Mouse (Mus musculus) ES-E14 (cell line): ENCODE results near the gene Gm853. TPM values are rescaled to one million over a fixed set of nuclear protein-coding genes. Genes with fewer than 3 reads are reported as not detected.

Experiments
- DNase-seq: peaks from one replicate; pipeline ENCODE4 v3.0.0-alpha.2; 2013; ENCODE audit warnings: low read depth, low spot score
- H3K27ac ChIP-seq: 2 replicates; pipeline ENCODE4 v1.5.1; 2012; ENCODE audit warnings: low read depth, mild to moderate bottlenecking, low read length, moderate library complexity, mixed read lengths; ENCODE audit not compliant: poor library complexity, insufficient read depth, severe bottlenecking
- H3K36me3 ChIP-seq: 2 replicates; pipeline ENCODE4 v1.6.1; 2012; ENCODE audit warnings: mild to moderate bottlenecking, low read length, moderate library complexity, mixed read lengths; ENCODE audit not compliant: control insufficient read depth, poor library complexity, insufficient read depth, severe bottlenecking
- H3K4me1 ChIP-seq, 2 experiments: fragments of 150-350 bp in 1 of 2; sonication (generic) in 1 of 2; 2 replicates each; pipeline ENCODE4 v1.6.1; 2012; ENCODE audit warnings: low read length in 2 of 2, mild to moderate bottlenecking in 1 of 2, mixed read lengths in 1 of 2; ENCODE audit not compliant: control insufficient read depth in 2 of 2, insufficient read depth in 2 of 2, poor library complexity in 1 of 2
- H3K4me3 ChIP-seq, 2 experiments: fragments of 150-350 bp in 1 of 2; sonication (generic) in 1 of 2; 2 replicates each; pipeline ENCODE4 v1.5.1; 2012; ENCODE audit warnings: low read length in 2 of 2, low read depth in 1 of 2, mild to moderate bottlenecking in 1 of 2, mixed read lengths in 1 of 2; ENCODE audit not compliant: insufficient read depth in 1 of 2, poor library complexity in 1 of 2, severe bottlenecking in 1 of 2
- H3K9ac ChIP-seq: 2 replicates; pipeline ENCODE4 v1.6.1; 2012; ENCODE audit warnings: low read depth, mild to moderate bottlenecking, low read length, mixed read lengths; ENCODE audit not compliant: poor library complexity, insufficient read depth, severe bottlenecking
- H3K9me3 ChIP-seq: fragments of 150-350 bp; sonication (generic); 2 replicates; pipeline ENCODE4 v1.6.1; 2012; ENCODE audit warnings: low read depth, mild to moderate bottlenecking, low read length; ENCODE audit not compliant: control insufficient read depth, insufficient read depth
- CHD2 ChIP-seq: IDR thresholded peaks from 2 replicates; pipeline ENCODE4 v1.6.1; 2014; ENCODE audit warnings: mild to moderate bottlenecking, low read depth, low read length, inconsistent platforms
- HCFC1 ChIP-seq: IDR thresholded peaks from 2 replicates; pipeline ENCODE4 v1.6.1; 2012; ENCODE audit warnings: low read length, inconsistent platforms, borderline replicate concordance; ENCODE audit not compliant: insufficient read depth
- MAFK ChIP-seq: IDR thresholded peaks from 2 replicates; pipeline ENCODE4 v1.6.1; 2014; ENCODE audit warnings: mild to moderate bottlenecking, low read depth, low read length, inconsistent platforms; ENCODE audit not compliant: insufficient read depth
- ZC3H11A ChIP-seq: IDR thresholded peaks from 2 replicates; pipeline ENCODE4 v1.6.1; 2012; ENCODE audit warnings: low read depth, mild to moderate bottlenecking, inconsistent platforms, low read length, borderline replicate concordance
- ZNF384 ChIP-seq: IDR thresholded peaks from 2 replicates; pipeline ENCODE4 v1.6.1; 2012; ENCODE audit warnings: low read depth, low read length, inconsistent platforms
- in situ Hi-C, 2 experiments: fragments of 600-800 bp; cut with MboI; formaldehyde crosslinking; loops; one replicate each; pipeline ENCODE4 v1.15.1; 2025; ENCODE audit warnings: low sequenced_read_pairs in 2 of 2, inconsistent platforms in 1 of 2; ENCODE audit not compliant: unreplicated experiment in 2 of 2
- total RNA-seq: library from RNA; depleted of rRNA; stranded (reverse); fragments of 300-350 nt; gene quantifications from 2 replicates; pipeline ENCODE4 v1.2.3, GENCODE M21; 2012

Gene Gm853
- total RNA-seq, 1 experiment, result 0.09 TPM

GRCm38 (mm10) chr4:130252441-130253157 lies 30.4 kb upstream of the Gm853 start:
- TF ChIP-seq HCFC1 (0 out of 2 replicates have a peak, but pooled peaks have one; percentile 24), MAFK (no peak)
- peak; percentile 77 for DNase-seq
- H3K27ac ChIP-seq, result 0 out of 2 replicates have a peak overlapping the region, but pooled peaks have one; percentile 9

GRCm38 (mm10) chr4:130251763-130252162 lies 29.6 kb upstream of the Gm853 start:
- Histone ChIP-seq H3K9me3 (no peaks in the 10 kb centered on the region), H3K4me3 (peak overlapping the region in 1 of 2 experiments; percentile 14; a peak in 1 of 4 replicates), H3K27ac (no peak overlapping the region), H3K4me1 (peaks cover 6 to 16% of the 10 kb centered on the region in 2 experiments), H3K9ac (no peak overlapping the region), H3K36me3 (no peaks in the 10 kb centered on the region)
- no peak for DNase-seq
- no peak for TF ChIP-seq HCFC1
- TF ChIP-seq ZC3H11A, result no peak
- no peak for TF ChIP-seq ZNF384
- TF ChIP-seq CHD2, result no peak
- no peak for TF ChIP-seq MAFK
- in situ Hi-C loops, result no loop called here

More at GRCm38 (mm10) chr4:130252441-130253157, 30.4 kb upstream of the Gm853 start:
- Histone ChIP-seq H3K4me3 (peak overlapping the region; percentile 44 to 58), H3K9ac (0 out of 2 replicates have a peak overlapping the region, but pooled peaks have one; percentile 18), H3K9me3 (no peaks in the 10 kb centered on the region), H3K4me1 (peaks cover 6 to 16% of the 10 kb centered on the region in 2 experiments), H3K36me3 (no peaks in the 10 kb centered on the region)
- in situ Hi-C loops, result no loop called here

GRCm38 (mm10) chr4:130251172-130251705 lies 29.0 kb upstream of the Gm853 start:
- peak overlapping the region; percentile 16 to 83; a peak in 3 of 4 replicates for H3K4me3 ChIP-seq
- TF ChIP-seq CHD2 (no peak), HCFC1 (peak; percentile 36; the same call in 1 of the 2 replicates)
- in situ Hi-C loops, result no loop called here
- H3K36me3 ChIP-seq, result no peaks in the 10 kb centered on the region
- peaks cover 6 to 19% of the 10 kb centered on the region in 2 experiments for H3K4me1 ChIP-seq
- no peak for DNase-seq
- no peaks in the 10 kb centered on the region for H3K9me3 ChIP-seq
- no peak overlapping the region for H3K27ac ChIP-seq
- no peak overlapping the region for H3K9ac ChIP-seq

GRCm38 (mm10) chr4:130248636-130249035 lies 26.4 kb upstream of the Gm853 start:
- in situ Hi-C loops, result no loop called here
- DNase-seq, result no peak
- Histone ChIP-seq H3K36me3 (no peaks in the 10 kb centered on the region), H3K27ac (no peak overlapping the region), H3K4me1 (peaks cover 6 to 19% of the 10 kb centered on the region in 2 experiments), H3K9me3 (no peaks in the 10 kb centered on the region), H3K9ac (no peak overlapping the region), H3K4me3 (no peak overlapping the region)
- TF ChIP-seq CHD2, result no peak
- no peak for TF ChIP-seq HCFC1
- no peak for TF ChIP-seq ZNF384
